Mouse (Mus musculus) neutrophil, adult 65 days (primary cell): ENCODE measurements around the gene Rest. TPM values are rescaled to one million over a fixed set of nuclear protein-coding genes. Genes with fewer than 3 reads are reported as not detected.

Experiments used
- total RNA-seq: library from RNA; stranded (reverse); gene quantifications from 2 replicates; pipeline ENCODE4 v1.2.4, GENCODE M21; 2023

Rest gene
- 26.8 and 34.0 TPM in 2 replicates for total RNA-seq

DNA sequence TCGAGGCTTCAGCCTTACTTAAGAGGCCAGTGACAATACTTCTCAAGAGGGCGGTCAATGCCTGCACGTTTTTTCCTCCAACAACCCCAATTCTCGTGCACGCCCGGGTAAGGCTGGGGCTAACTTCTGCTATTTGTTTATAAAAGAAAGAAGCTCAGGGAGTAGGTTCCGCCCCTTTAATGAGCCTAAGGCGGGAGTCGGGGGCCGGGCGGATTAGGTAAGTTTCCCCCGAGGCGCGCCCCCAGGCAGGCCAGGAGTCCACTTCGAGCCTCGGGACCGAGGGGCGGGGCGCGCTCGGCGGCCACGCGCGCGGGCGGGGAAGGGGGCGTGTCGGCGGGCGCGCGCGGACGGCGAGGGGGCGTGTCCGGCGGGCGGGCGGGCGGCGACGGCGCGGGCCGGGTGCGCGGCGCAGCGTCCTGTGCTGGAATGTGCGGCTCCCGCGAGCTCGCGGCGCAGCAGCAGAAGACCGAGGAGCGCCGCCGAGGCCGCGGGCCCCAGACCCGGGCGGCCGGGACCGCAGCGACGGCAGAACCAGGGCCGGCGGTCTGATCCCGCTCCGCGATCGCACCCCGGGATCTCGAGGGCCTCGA, at the start of gene Rest:
Gene Rest (plus strand): TSS at position 411 of the 590 bp plus-strand sequence.

DNA sequence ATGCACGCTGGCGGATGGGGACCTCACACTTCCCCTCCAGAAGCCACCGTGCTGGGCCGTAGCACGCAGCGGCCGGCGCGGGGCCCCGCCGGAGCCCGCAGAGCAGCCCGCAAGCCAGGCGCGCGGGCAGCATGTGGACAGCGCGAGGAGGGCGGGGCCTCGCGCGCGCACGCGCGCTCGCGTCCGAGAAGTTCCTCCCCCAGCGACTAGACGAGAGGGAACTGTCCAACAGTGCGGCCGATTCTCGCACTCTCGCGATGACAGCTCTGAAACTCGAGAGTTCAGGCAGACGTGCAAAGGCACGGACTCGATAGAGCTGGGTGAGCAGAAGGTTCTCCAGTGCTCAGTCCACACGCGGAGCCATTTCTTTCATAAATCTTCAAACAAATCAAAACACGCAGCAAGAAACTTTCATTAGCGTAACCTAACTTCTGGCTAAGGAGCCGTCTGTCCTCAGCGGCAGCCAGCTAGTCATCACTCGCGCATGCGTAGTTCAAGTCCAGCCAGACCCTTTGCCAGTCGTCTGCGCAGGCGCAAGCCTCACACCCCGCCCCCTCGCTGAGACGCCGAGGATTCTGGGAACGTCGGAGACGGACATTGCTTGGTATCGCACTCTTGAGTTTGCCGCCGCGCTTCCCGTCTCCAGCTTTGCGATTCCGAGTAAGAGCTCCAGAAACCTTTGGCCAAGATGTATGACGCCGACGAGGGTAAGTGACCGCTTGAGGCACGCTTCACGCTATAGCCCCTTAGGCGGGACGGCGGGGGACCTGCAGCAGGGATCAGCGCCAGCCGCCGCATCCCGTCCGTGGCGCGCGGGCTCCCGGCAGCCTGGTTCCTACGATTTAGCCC, 44.9 kb downstream of the Rest start, which contains the start of the genes Noa1 and Polr2b:
Gene Noa1 (minus strand): TSS at position 161 of the 849 bp plus-strand sequence.
Gene Polr2b (plus strand): TSS at position 224 of the 849 bp plus-strand sequence.

Other genes with a start within 250 kb of the Rest start
- not detected in 2 replicates for gene Thegl, start 249.5 kb upstream of the Rest start, total RNA-seq
- gene Hopx, start 150.4 kb upstream of the Rest start, total RNA-seq: 22.8 and 33.8 TPM in 2 replicates
- gene Spink2, start 54.0 kb upstream of the Rest start, total RNA-seq: 2.8 and 3.8 TPM in 2 replicates
- gene Noa1, start 44.6 kb downstream of the Rest start, total RNA-seq: 7.3 and 10.9 TPM in 2 replicates
- gene Polr2b, start 44.7 kb downstream of the Rest start, total RNA-seq: 23.0 and 25.0 TPM in 2 replicates
- gene Igfbp7, start 142.6 kb downstream of the Rest start, total RNA-seq: 0.36 and 0.73 TPM in 2 replicates